Mouse (Mus musculus) hematopoietic multipotent progenitor cell, adult 10-12 weeks (in vitro differentiated cells): ENCODE data around the gene Olfr491. TPM values are rescaled to one million over a fixed set of nuclear protein-coding genes. Genes with fewer than 3 reads are reported as not detected.

Experiments used
- polyA plus RNA-seq: library from polyadenylated mRNA; stranded (reverse); fragments of >175 nt; gene quantifications from 2 replicates; pipeline ENCODE4 v1.2.3, GENCODE M21; 2012; ENCODE audit warnings: low replicate concordance

Olfr491 gene
- not detected in 2 replicates for polyA plus RNA-seq

GRCm38 (mm10) chr7:108313151-108313550 is at the start of gene Olfr491:
TSS of gene Olfr491 (plus strand) at chr7:108313451.

DNA sequence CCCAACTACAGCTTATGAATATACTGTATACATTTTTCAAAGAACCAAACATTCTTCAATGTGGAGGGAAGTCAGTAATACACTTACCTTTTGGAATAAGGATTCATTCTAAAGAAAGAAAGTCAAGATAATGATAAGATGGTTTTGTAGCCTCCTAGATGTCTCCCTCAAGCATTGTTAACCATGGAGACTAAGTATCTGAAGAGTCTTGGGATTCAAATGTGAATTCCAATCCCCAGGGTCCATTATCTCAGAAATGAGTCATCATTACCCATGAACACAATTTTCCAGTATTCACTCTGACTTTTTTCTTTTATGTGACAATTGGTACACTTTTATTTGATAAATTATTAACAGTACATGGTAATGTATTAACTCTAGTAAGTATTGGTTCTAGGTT is 24.4 kb upstream of the Olfr491 start, which contains the start of gene Olfr490:
Olfr490 (minus strand) TSS at position 101 of the 400 bp plus-strand sequence.

GRCm38 (mm10) chr7:108323574-108323973 is 10.3 kb downstream of the Olfr491 start, which contains the start of gene Olfr492:
TSS of gene Olfr492 (minus strand) at chr7:108323674.

GRCm38 (mm10) chr7:108346879-108347278 is 33.6 kb downstream of the Olfr491 start, which contains the start of gene Olfr493:
TSS of gene Olfr493 (minus strand) at chr7:108346979.

GRCm38 (mm10) chr7:108365035-108365434 is 51.8 kb downstream of the Olfr491 start, which contains the start of gene Olfr494:
TSS of gene Olfr494 (plus strand) at chr7:108365335.

Other genes with a start within 250 kb of the Olfr491 start
- not detected in 2 replicates for gene Olfr480, start 246.1 kb upstream of the Olfr491 start, polyA plus RNA-seq
- gene Olfr481, start 233.6 kb upstream of the Olfr491 start, polyA plus RNA-seq = not detected in 2 replicates
- not detected in 2 replicates for gene Olfr482, start 215.9 kb upstream of the Olfr491 start, polyA plus RNA-seq
- not detected in 2 replicates for gene Olfr483, start 212.6 kb upstream of the Olfr491 start, polyA plus RNA-seq
- not detected in 2 replicates for gene Olfr484, start 186.0 kb upstream of the Olfr491 start, polyA plus RNA-seq
- not detected in 2 replicates for gene Olfr485, start 153.6 kb upstream of the Olfr491 start, polyA plus RNA-seq
- not detected in 2 replicates for gene Olfr486, start 140.7 kb upstream of the Olfr491 start, polyA plus RNA-seq
- gene Olfr487, start 98.8 kb upstream of the Olfr491 start, polyA plus RNA-seq = not detected in 2 replicates
- gene Olfr488, start 55.1 kb upstream of the Olfr491 start, polyA plus RNA-seq = not detected in 2 replicates
- not detected in 2 replicates for gene Olfr490, start 24.5 kb upstream of the Olfr491 start, polyA plus RNA-seq
- gene Olfr492, start 10.2 kb downstream of the Olfr491 start, polyA plus RNA-seq = not detected in 2 replicates
- not detected in 2 replicates for gene Olfr493, start 33.5 kb downstream of the Olfr491 start, polyA plus RNA-seq
- not detected in 2 replicates for gene Olfr494, start 51.9 kb downstream of the Olfr491 start, polyA plus RNA-seq
- gene Olfr495, start 79.7 kb downstream of the Olfr491 start, polyA plus RNA-seq = not detected in 2 replicates
- not detected in 2 replicates for gene Olfr497, start 107.0 kb downstream of the Olfr491 start, polyA plus RNA-seq
- gene Olfr498, start 151.9 kb downstream of the Olfr491 start, polyA plus RNA-seq = not detected in 2 replicates
- gene Olfr502, start 211.6 kb downstream of the Olfr491 start, polyA plus RNA-seq = not detected in 2 replicates
- gene Olfr503, start 231.1 kb downstream of the Olfr491 start, polyA plus RNA-seq = not detected in 2 replicates